Mouse (Mus musculus): ENCODE measurements at regions not wholly inside any gene's neighbourhood (a gene's known extent, or its start where the extent isn't known, plus 50 kb on each side); places are given as distances from the start of the nearest gene placed in this dataset.

DNA sequence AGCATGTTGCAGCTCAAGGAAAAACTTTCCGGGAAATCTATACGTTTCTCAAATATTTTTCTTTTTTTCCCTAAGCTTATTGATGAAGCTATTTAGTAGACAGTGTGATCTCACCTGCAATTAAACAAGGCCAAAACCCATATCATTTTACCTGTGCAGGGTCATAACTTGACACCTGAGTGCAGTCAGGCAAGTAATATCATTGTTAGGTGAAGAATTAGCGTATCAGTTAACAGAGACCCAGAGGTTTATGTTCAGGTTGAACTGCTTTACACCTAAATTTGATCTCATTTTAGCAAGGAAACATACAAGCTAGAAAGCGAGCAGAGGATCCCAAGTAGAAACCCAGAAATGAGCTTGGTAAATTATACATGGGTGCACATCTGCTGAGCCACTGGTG, 178.6 kb upstream of the Hcn1 start:
- no peak overlapping the region for H3K27ac ChIP-seq (ENCODE audit: control insufficient read depth, insufficient read depth, low read depth, low read length, poor library complexity)
- TF ChIP-seq POLR2A (IDR thresholded peaks at IDR 0.05; ENCODE audit: borderline replicate concordance, control insufficient read depth, low read depth, low read length) = no peak
- no peaks in the 10 kb centered on the region for H3K4me1 ChIP-seq (ENCODE audit: control insufficient read depth, insufficient read depth, low read length)
- H3K4me3 ChIP-seq (replicated peaks; ENCODE audit: control insufficient read depth, low read depth, low read length) = no peak overlapping the region
- WGBS = 85% methylated on average over 4 of the region's 4 CpGs

DNA sequence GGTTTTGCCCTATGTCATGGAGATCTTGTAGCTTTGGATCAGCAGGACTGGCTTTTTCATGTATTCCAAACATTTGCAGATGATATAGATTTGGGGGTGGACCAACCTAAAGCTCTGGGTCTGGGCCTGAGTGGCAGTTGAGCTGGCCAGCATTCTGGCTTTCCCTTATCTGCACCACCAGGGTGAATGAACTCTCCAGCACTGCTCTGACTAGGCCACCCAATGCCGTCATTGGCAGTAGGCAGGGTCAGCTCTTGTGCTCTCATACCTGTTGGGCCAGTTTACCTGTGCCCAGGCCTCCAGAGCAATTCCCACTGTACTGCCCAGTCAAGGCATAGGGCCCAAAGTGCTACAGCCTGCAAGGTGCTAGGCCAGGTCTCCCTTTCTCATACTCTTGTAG, 177.1 kb upstream of the Hcn1 start:
- H3K4me1 ChIP-seq (ENCODE audit: control insufficient read depth, insufficient read depth, low read length) = no peaks in the 10 kb centered on the region
- TF ChIP-seq POLR2A (IDR thresholded peaks at IDR 0.05; ENCODE audit: borderline replicate concordance, control insufficient read depth, low read depth, low read length) (no peak), CTCF (IDR thresholded peaks at IDR 0.05; ENCODE audit: control insufficient read depth, insufficient read depth, low read length) (no peak)
- WGBS = 70% methylated on average over 1 of the region's 1 CpGs
- no peak overlapping the region for H3K27ac ChIP-seq (ENCODE audit: control insufficient read depth, insufficient read depth, low read depth, low read length, poor library complexity)
- no peak overlapping the region for H3K4me3 ChIP-seq (replicated peaks; ENCODE audit: control insufficient read depth, low read depth, low read length)

GRCm38 (mm10) chr13:117467407-117467806, 134.7 kb upstream of the Hcn1 start:
- 64% methylated on average over 3 of the region's 3 CpGs for WGBS
- Histone ChIP-seq H3K4me3 (replicated peaks; ENCODE audit: control insufficient read depth, low read depth, low read length) (no peak overlapping the region), H3K27ac (ENCODE audit: control insufficient read depth, insufficient read depth, low read depth, low read length, poor library complexity) (no peak overlapping the region), H3K4me1 (ENCODE audit: control insufficient read depth, insufficient read depth, low read length) (no peaks in the 10 kb centered on the region)
- no peak for TF ChIP-seq POLR2A (IDR thresholded peaks at IDR 0.05; ENCODE audit: borderline replicate concordance, control insufficient read depth, low read depth, low read length)
- no peak for TF ChIP-seq CTCF (IDR thresholded peaks at IDR 0.05; ENCODE audit: control insufficient read depth, insufficient read depth, low read length)

- no peak overlapping the region for H3K4me3 ChIP-seq (replicated peaks; ENCODE audit: control insufficient read depth, low read depth, low read length)
Observed at GRCm38 (mm10) chr13:117472726-117473125, 129.4 kb upstream of the Hcn1 start.

GRCm38 (mm10) chr13:117482624-117483023, 119.5 kb upstream of the Hcn1 start:
- H3K4me1 ChIP-seq (ENCODE audit: control insufficient read depth, insufficient read depth, low read length) = no peaks in the 10 kb centered on the region
- 51% methylated on average over 3 of the region's 3 CpGs for WGBS
- TF ChIP-seq POLR2A (IDR thresholded peaks at IDR 0.05; ENCODE audit: borderline replicate concordance, control insufficient read depth, low read depth, low read length) (no peak), CTCF (IDR thresholded peaks at IDR 0.05; ENCODE audit: control insufficient read depth, insufficient read depth, low read length) (no peak)

More at GRCm38 (mm10) chr13:117472726-117473125, 129.4 kb upstream of the Hcn1 start:
- no peak overlapping the region for H3K27ac ChIP-seq (ENCODE audit: control insufficient read depth, insufficient read depth, low read depth, low read length, poor library complexity)
- WGBS = 69% methylated on average over 5 of the region's 5 CpGs
- TF ChIP-seq POLR2A (IDR thresholded peaks at IDR 0.05; ENCODE audit: borderline replicate concordance, control insufficient read depth, low read depth, low read length) = no peak
- TF ChIP-seq CTCF (IDR thresholded peaks at IDR 0.05; ENCODE audit: control insufficient read depth, insufficient read depth, low read length) = no peak
- no peaks in the 10 kb centered on the region for H3K4me1 ChIP-seq (ENCODE audit: control insufficient read depth, insufficient read depth, low read length)

DNA sequence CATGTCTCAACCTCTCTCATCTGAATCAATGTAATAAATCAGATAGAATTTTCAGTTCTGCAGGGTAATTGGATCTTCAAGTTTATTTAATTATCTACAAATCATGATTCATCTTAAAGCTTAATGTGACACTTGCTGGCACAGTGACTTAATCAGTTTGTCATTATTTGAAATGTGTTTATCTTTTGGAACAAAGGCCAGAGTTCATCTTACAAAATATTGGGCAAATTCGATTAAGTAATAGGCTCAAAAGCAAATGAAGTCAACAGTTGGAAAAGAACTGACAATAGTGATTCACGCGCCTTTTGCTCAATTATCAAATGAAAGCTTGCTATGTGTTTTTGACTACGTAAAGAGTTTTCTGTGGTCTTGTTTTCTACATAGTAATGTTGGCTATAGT, 93.4 kb upstream of the Hcn1 start:
- TF ChIP-seq POLR2A (IDR thresholded peaks at IDR 0.05; ENCODE audit: borderline replicate concordance, control insufficient read depth, low read depth, low read length) (no peak), CTCF (IDR thresholded peaks at IDR 0.05; ENCODE audit: control insufficient read depth, insufficient read depth, low read length) (no peak)
- no peak overlapping the region for H3K27ac ChIP-seq (ENCODE audit: control insufficient read depth, insufficient read depth, low read depth, low read length, poor library complexity)
- no peaks in the 10 kb centered on the region for H3K4me1 ChIP-seq (ENCODE audit: control insufficient read depth, insufficient read depth, low read length)
- no peak overlapping the region for H3K4me3 ChIP-seq (replicated peaks; ENCODE audit: control insufficient read depth, low read depth, low read length)
- 80% methylated on average over 4 of the region's 4 CpGs for WGBS

More at GRCm38 (mm10) chr13:117482624-117483023, 119.5 kb upstream of the Hcn1 start:
- no peak overlapping the region for H3K4me3 ChIP-seq (replicated peaks; ENCODE audit: control insufficient read depth, low read depth, low read length)
- no peak overlapping the region for H3K27ac ChIP-seq (ENCODE audit: control insufficient read depth, insufficient read depth, low read depth, low read length, poor library complexity)

- Histone ChIP-seq H3K27ac (ENCODE audit: control insufficient read depth, insufficient read depth, low read depth, low read length, poor library complexity) (no peak overlapping the region), H3K4me1 (ENCODE audit: control insufficient read depth, insufficient read depth, low read length) (no peaks in the 10 kb centered on the region), H3K4me3 (replicated peaks; ENCODE audit: control insufficient read depth, low read depth, low read length) (no peak overlapping the region)
- TF ChIP-seq CTCF (IDR thresholded peaks at IDR 0.05; ENCODE audit: control insufficient read depth, insufficient read depth, low read length) (peak; percentile 61), POLR2A (IDR thresholded peaks at IDR 0.05; ENCODE audit: borderline replicate concordance, control insufficient read depth, low read depth, low read length) (no peak)
- 50% methylated on average over 3 of the region's 3 CpGs for WGBS
Observed at GRCm38 (mm10) chr13:117550108-117550507, 52.0 kb upstream of the Hcn1 start.

Data from bone marrow, adult 2 months (tissue).